Mouse (Mus musculus) megakaryocyte, embryonic 14.5 days (primary cell): Measurements from ENCODE around the gene Nanog. TPM values are rescaled to one million over a fixed set of nuclear protein-coding genes. Genes with fewer than 3 reads are reported as not detected.

ENCODE experiments used
- H3K27me3 ChIP-seq: replicated peaks from 2 replicates; pipeline ENCODE3; 2012; ENCODE audit warnings: inconsistent platforms
- H3K36me3 ChIP-seq: replicated peaks from 2 replicates; pipeline ENCODE3; 2012; ENCODE audit warnings: low read length, inconsistent platforms, mixed read lengths
- H3K4me1 ChIP-seq: 2 replicates; pipeline ENCODE4 v1.6.1; 2012; ENCODE audit warnings: inconsistent platforms
- H3K4me3 ChIP-seq: replicated peaks from 2 replicates; pipeline ENCODE3; 2012; ENCODE audit warnings: moderate library complexity, mild to moderate bottlenecking, inconsistent platforms
- H3K9me3 ChIP-seq: 2 replicates; pipeline ENCODE4 v1.6.1; 2012; ENCODE audit warnings: inconsistent platforms
- FLI1 ChIP-seq: IDR thresholded peaks from 2 replicates; pipeline ENCODE4 v1.6.1; 2012; ENCODE audit warnings: low read length, inconsistent platforms, mixed read lengths
- GATA1 ChIP-seq: IDR thresholded peaks from 3 replicates; pipeline ENCODE4 v1.6.1; 2012; ENCODE audit warnings: mixed read lengths, low read length, inconsistent platforms, borderline replicate concordance
- polyA plus RNA-seq: library from polyadenylated mRNA; stranded (reverse); fragments of >175 nt; gene quantifications from 2 replicates; pipeline ENCODE4 v1.2.3, GENCODE M21; 2012; ENCODE audit warnings: low replicate concordance; ENCODE audit not compliant: insufficient read depth

The Nanog gene
- polyA plus RNA-seq, 1 experiment, result not detected

DNA sequence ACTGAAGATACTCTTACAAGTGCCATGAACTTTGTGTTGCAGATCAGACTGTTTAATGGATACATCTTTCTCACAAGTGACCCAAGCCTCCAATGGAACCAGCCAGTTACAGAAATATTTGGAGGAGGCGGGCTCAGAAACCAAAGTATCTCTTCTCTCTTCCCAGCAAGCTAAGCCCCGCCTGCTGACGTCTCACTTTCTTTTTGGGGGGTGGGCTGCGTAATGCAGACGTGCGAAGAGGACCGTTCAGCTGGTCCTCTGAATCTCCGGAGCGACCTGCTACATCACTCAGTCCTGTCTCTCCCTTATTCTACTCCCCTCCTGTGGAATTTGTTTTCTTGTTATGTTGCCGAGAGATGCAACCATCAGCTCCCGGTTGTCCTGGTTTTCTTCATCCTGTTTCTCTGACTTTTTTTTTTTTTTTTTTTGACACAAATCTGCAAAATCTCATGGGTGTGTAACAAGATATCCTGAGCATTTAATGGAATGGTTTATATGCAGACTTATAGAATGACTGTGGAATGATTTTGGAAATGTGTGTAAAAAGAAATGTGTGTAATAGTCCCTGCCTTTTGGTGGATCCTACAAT is 53.8 kb downstream of the Nanog start:
- peak overlapping the region; percentile 91 for H3K4me3 ChIP-seq
- H3K4me1 ChIP-seq, result peaks cover 96% of the 10 kb centered on the region
- H3K36me3 ChIP-seq, result no peaks in the 10 kb centered on the region

DNA sequence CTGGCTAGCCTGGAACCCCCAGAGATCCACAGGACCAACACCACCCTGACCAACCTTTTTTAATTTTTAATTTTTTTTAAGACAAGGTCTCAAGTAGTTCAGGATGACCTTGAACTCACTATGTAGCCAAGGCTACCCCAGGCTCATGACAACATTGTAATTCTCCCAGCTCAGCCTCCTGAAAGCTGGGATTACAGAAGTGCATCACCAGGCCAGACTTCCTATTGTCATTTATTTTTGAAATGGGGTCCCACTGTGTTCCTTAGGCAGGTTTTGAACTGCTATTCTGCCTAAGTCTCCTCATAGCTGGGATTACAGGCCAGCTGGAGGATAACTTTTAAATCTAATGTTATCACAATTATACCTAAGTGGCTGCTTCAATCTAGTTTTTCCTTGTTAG is 54.6 kb downstream of the Nanog start:
- TF ChIP-seq GATA1 (no peak), FLI1 (no peak)
- Histone ChIP-seq H3K36me3 (no peaks in the 10 kb centered on the region), H3K4me3 (peak overlapping the region; percentile 91), H3K27me3 (no peaks in the 10 kb centered on the region), H3K9me3 (no peaks in the 10 kb centered on the region), H3K4me1 (peaks cover 95% of the 10 kb centered on the region)

More for the DNA sequence above, 53.8 kb downstream of the Nanog start:
- Histone ChIP-seq H3K9me3 (no peaks in the 10 kb centered on the region), H3K27me3 (no peaks in the 10 kb centered on the region)
- no peak for TF ChIP-seq FLI1
- TF ChIP-seq GATA1, result no peak

GRCm38 (mm10) chr6:122762480-122762879 is 55.2 kb downstream of the Nanog start:
- Histone ChIP-seq H3K27me3 (no peaks in the 10 kb centered on the region), H3K9me3 (no peaks in the 10 kb centered on the region), H3K4me3 (peak overlapping the region; percentile 69), H3K4me1 (peaks cover 94% of the 10 kb centered on the region), H3K36me3 (no peaks in the 10 kb centered on the region)
- no peak for TF ChIP-seq GATA1

DNA sequence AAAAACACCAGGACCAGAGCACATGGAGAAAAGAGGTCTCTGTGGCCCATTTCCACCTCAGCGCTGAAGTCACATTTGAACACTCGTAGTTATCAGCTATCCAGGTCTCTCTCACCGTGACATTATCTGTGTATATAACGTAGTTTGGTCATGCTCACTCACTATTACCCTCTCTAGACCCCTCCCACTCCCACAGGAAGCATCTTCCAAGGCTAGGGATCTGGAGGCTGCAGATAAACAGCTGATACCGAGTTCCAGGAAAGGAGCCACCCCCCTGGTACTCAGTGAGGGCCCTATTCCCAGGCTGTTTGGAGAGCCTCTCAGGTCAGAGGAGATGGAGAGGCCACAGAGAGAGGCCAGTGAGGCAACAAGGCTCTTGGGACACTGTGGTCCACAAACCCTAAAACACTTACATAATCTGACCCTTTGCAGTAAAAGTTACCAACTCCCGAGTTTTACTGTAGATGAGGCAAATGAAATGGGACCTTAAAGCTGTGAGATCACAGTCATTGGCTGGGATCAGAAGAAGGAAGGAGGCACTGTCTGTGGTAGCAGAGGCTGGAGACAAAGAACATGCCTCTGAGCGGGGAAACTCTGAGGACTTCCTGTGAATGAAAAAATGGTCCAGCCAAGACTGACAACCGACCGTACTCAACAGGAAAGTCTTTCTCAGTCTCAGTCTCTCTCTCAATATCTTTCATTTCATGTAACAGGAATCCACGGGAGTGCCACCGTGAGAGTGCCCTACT is 55.8 kb downstream of the Nanog start:
- no peaks in the 10 kb centered on the region for H3K27me3 ChIP-seq
- peak overlapping the region; percentile 93 for H3K4me3 ChIP-seq
- H3K4me1 ChIP-seq, result peaks cover 94% of the 10 kb centered on the region
- H3K9me3 ChIP-seq, result no peaks in the 10 kb centered on the region
- TF ChIP-seq GATA1 (no peak; the same call in 2 of the 3 replicates), FLI1 (no peak)
- no peaks in the 10 kb centered on the region for H3K36me3 ChIP-seq

- TF ChIP-seq GATA1, result no peak
- TF ChIP-seq FLI1, result no peak
- peak overlapping the region; percentile 93 for H3K4me3 ChIP-seq
- H3K4me1 ChIP-seq, result peaks cover 94% of the 10 kb centered on the region
- H3K27me3 ChIP-seq, result no peaks in the 10 kb centered on the region
- H3K36me3 ChIP-seq, result peaks cover 4% of the 10 kb centered on the region
- no peaks in the 10 kb centered on the region for H3K9me3 ChIP-seq
Measured at GRCm38 (mm10) chr6:122763844-122764445, 56.7 kb downstream of the Nanog start.

Other genes with a start within 250 kb of the Nanog start
- gene Rimklb, start 208.7 kb upstream of the Nanog start, polyA plus RNA-seq, result not detected in 2 replicates
- not detected in 2 replicates for gene Mfap5, start 201.6 kb upstream of the Nanog start, polyA plus RNA-seq
- 0.07 and 0.69 TPM in 2 replicates for gene Aicda, start 153.7 kb upstream of the Nanog start, polyA plus RNA-seq
- gene Apobec1, start 105.0 kb upstream of the Nanog start, polyA plus RNA-seq, result 7.5 TPM in 1 of 2 replicates, not detected in the other
- gene Gdf3, start 97.4 kb upstream of the Nanog start, polyA plus RNA-seq, result 0.07 TPM in 1 of 2 replicates, not detected in the other
- not detected in 2 replicates for gene Dppa3, start 81.1 kb upstream of the Nanog start, polyA plus RNA-seq
- 188 and 291 TPM in 2 replicates for gene Slc2a3, start 94.2 kb downstream of the Nanog start, polyA plus RNA-seq
- gene Foxj2, start 112.4 kb downstream of the Nanog start, polyA plus RNA-seq, result 7.7 and 9.2 TPM in 2 replicates
- gene C3ar1, start 148.7 kb downstream of the Nanog start, polyA plus RNA-seq, result 0.50 and 2.6 TPM in 2 replicates
- gene Necap1, start 167.0 kb downstream of the Nanog start, polyA plus RNA-seq, result 8.9 and 9.7 TPM in 2 replicates
- 3.4 TPM in 1 of 2 replicates, not detected in the other for gene Clec4a1, start 214.4 kb downstream of the Nanog start, polyA plus RNA-seq
- 0.31 TPM in 1 of 2 replicates, not detected in the other for gene Clec4a3, start 245.0 kb downstream of the Nanog start, polyA plus RNA-seq